Mouse (Mus musculus) CH12.LX (cell line): ENCODE data around the gene Setd5.

Experiments used
- EP300 ChIP-seq: IDR thresholded peaks from 2 replicates; pipeline ENCODE4 v1.6.1; 2011; ENCODE audit warnings: low read length, improper control_type of control experiment
- NRF1 ChIP-seq: IDR thresholded peaks from 2 replicates; pipeline ENCODE4 v1.6.1; 2014; ENCODE audit warnings: low read depth, mild to moderate bottlenecking, inconsistent platforms, low read length, improper control_type of control experiment, moderate library complexity

DNA sequence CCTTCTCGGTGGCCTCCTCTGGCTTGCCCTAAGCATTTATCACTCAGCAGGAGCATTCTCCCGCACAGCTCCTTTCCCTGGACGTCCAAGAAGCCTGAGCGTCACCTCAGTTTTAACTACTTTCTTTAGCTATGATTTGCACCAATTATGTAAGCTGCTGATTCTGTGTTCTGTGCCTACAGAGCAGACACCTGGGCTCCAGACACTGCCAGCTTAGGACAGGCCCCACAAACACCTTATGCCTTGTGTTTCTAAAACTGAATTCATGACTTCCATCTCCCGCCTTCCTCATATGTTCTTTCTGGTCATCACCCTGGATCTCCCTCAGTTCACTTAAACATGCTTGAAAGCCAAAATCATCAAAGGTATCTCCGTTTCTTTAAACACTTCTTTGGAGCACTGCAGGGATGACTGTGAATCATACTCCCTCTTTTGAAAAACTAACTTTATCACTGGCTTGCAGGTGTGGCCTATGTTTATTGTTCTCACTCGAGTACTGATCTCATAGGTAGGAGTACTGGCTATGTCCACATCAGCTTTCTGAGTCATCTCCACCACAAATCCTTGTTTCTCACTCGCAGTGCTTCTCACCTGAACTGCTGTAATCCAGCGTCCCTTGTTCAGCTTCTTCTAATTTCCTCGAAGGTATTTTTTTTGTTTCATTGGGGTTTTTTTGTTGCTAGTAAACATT lies 46.0 kb upstream of the Setd5 start:
- no peak for TF ChIP-seq EP300
- no peak for TF ChIP-seq NRF1
